Mouse (Mus musculus) small intestine, adult 2 months (tissue): ENCODE data around the gene Ifnar2.

Experiments
- CTCF ChIP-seq: fragments of 200-500 bp; IDR thresholded peaks from 2 replicates; pipeline ENCODE4 v1.5.1; 2012; ENCODE audit warnings: low read depth, mild to moderate bottlenecking, control low read depth, inconsistent platforms, low read length, moderate library complexity, mixed read lengths; ENCODE audit not compliant: insufficient replicate concordance, insufficient read length; ENCODE audit errors: extremely low read depth
- POLR2A ChIP-seq: fragments of 200-500 bp; IDR thresholded peaks from 2 replicates; pipeline ENCODE4 v1.6.1; 2012; ENCODE audit warnings: low read depth, mild to moderate bottlenecking, control low read depth, inconsistent platforms, low read length, moderate library complexity

- TF ChIP-seq POLR2A (no peak), CTCF (no peak)
These were observed 26.4 kb downstream of the Ifnar2 start for GRCm38 (mm10) chr16:91398944-91399343.
